Mouse (Mus musculus) adrenal gland, postnatal 10 days (tissue): ENCODE results near the gene Dffa. TPM values are rescaled to one million over a fixed set of nuclear protein-coding genes. Genes with fewer than 3 reads are reported as not detected.
"Not testable (repeated sequence)": the region's sequence is repeated elsewhere in the genome, so short reads cannot be mapped to it uniquely, and the experiment has no call there.

ENCODE experiments used
- DNase-seq: peaks from one replicate; pipeline ENCODE4 v3.0.0; 2021; ENCODE audit warnings: mixed read lengths
- total RNA-seq, 2 experiments: library from RNA; stranded (reverse); gene quantifications; 2 replicates each; pipeline ENCODE4 v1.2.3; 2021

Gene Dffa
- total RNA-seq, 2 experiments from 2014 or later = 21.0 to 23.9 TPM

DNA sequence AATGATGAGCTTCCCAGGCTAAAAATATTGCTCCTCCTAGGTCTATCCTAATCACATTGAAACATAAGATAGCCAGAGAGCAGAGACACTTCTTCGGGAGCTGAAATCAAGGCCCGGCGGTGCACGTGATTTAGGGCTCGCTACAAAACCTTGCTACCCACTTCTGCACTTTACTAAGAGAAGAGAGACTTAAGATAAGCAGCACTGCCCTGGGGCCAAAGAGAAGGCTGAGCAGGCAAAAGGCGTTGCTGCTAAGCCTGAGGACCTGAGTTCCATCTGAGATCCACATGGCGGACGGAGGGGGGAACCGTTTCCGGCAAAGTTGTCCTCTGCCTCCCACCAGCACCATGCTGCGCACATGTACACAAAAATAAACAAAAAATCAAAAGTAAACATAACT, 5.4 kb upstream of the Dffa start:
- DNase-seq = peak; percentile 29

DNA sequence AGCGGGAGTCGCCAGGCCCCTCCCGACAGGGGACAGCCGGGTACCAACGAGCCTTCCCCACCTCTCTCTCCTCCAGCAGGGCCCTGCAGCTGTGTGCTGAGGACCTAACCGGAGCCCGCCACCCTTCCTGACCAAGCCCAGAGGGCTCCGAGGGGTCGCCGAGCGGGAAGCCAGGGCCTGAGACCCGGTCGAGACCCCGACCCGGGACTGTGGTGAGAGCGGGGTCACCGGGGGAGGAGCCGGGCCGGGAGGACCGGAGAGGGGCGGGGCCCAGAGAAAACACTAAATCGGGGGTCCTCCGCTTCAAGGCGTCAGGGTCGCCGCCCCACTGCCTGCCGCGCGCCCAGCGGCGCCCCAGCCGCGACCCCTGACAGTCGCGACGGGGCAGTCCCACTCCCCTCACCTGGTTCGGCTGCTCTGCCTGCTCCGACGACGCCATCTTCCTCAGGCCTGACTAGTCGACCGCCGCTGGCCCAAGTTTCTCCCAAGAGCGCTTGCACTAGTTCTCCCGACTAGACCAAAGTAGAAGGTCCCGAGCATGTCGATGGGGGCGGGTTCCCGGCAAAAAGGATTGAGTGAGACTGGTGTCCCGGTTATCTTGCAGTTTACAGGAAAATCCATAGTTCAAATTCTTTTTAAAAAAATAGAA, 4.5 kb upstream of the Dffa start, which contains the start of gene Pex14:
TSS of gene Pex14 (minus strand) at position 508 of the 649 bp plus-strand sequence.
- peak; percentile 93 for DNase-seq

DNA sequence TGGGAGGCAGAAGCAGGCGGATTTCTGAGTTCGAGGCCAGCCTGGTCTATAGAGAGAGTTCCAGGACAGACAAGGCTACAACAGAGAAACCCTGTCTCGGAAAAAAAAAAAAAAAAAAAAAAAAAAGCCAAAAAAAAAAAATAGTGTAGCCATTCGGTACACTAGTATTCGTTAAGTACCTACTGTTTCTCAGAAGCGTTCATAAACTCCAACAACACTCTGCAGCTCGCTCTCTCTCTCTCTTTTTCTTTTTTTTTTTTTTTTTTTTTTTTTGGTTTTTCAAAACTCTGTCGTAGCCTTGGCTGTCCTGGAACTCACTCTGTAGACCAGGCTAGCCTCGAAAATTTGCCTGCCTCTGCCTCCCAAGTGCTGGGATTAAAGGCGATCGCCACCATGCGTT, 3.5 kb upstream of the Dffa start:
- DNase-seq = not testable (repeated sequence)

DNA sequence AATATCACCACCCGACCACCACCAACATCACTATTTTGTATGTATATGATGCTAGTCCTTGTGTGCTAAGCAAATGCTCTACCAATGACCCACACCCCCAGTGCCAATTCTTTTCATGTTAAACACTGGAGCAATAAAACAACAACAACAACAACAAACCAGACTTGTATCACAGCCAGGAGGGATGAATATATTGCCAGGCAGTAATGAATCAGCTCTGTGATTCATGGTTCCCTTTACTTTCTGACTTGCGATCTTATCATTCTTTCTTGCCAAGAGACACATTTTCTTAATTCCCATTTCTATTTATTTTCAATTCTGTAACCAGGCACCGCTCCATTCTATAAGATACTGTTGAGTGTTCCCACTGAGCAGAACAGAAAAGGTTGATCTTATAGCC, 2.5 kb upstream of the Dffa start:
- no peak for DNase-seq

DNA sequence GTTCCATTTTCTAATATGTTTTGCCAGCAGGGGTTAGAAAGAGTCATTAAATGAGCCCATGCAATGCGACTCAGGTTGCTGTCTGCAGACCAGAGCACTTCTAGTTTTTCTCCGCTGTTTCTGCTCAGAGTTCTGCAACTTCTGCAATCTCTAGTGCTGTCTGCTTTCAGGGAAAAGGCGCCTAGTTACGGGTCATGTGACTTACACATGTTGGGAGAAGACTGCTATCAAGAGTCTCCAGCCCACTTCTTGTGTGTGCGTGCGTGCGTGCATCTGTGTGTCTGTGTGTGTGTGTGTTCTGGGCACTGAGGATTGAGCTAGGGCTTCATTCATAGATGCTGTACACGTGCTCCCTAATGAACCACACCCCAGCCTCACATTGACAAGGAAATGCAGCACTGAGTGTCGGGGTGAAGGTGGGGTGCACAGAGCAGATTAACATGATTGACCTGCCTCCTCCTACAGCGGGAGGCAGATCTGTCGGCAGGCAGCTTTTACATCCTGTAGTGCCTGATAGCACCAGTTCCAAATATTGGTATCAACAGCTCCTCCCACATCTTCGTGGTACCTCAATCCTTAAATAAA, 16.1 kb downstream of the Dffa start:
- not testable (repeated sequence) for DNase-seq

DNA sequence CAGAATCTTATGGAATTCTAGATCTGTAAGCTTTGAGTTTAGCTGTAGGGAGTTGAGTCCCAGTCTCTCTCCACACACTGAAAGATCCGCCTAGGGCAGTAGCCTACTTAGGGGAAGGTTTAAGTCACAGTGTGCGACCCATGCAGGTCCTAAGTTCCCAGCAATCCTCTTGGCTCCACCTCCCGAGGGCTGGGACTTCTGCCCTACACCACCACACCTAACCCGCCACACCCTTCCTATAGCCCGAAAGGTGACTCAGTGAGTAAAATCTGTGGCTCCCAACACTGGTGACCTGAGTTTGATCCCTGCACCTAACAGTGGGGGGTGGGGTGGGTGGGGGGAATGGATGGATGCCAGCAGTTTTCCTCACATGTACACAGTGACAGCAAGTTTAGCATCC, 19.5 kb downstream of the Dffa start:
- DNase-seq = no peak

DNA sequence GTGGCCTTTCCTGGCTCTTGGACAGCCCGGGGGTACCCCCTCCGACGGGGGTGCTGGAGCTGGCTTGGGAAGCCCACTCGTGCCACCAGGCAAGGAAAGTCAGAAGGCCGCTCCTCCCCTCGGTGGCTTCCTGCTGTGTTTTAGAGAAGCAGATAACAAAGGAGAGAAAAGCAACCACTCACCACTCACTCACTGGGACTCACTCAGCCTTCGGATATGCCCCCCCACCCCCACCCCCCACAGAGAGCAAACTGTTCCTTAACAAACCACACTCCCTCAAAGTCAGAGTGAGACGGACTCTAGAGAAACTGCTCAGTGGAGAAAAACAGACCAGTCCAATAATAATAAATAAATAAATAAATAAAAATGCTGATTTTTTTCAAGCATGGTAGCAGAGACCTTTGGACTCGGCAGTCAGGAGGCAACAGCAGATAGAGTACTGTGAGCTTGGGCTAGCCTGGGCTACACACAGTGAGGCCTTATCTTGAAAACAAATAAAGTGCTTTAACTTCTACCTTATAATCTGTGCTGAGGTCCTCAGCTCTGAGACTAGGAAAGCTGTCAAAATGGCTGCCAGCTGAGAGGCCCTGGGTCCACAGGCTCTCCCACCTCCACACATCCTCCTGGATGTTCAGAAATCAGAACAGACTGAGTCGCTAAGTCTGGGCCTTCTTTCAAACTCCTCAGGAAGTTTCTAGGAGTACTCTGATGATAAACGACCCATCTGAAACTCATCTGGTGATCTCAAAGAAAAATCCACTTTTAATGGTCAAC, 21.6 kb downstream of the Dffa start:
- DNase-seq = no peak

DNA sequence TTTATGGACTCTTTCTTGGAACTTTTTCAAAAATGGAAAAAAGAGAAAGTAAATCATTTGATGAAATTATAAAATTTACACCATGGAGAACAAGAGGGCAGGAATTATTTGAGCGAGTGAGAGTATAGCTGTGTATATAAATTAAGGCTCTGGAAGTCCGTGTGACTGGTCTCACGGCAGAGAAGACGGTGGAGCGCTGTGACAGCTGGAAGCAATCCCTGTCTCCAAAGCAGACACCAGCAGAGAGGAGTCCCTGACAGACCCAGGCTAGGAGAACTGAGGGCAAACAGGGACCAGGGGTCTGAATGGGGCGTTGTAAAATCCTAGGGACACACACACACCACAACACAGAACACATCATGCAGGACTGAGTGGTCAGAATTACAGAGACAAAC, 22.2 kb downstream of the Dffa start:
- DNase-seq = no peak

DNA sequence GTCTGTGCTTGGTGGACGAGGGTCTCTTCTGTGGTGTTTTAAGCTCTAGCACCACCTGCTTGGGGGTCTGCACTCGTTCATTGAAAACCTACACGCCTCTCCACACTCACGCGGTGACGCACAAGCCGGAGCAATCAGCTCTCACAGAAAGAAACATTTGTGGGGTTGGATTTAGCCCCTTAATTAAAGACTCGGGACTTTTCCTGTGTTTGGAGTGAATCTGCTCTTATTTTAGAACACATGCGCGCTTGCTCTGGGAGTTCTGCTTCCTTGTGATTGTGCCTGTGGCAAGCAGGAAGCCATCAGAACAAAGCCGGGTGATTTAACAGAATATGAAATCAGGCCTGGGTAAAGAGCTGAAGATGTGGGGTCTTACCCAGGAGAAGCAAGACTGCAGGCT, 22.7 kb downstream of the Dffa start, which contains the start of gene Cort:
TSS of gene Cort (minus strand) at position 101 of the 400 bp plus-strand sequence.
- DNase-seq = no peak

DNA sequence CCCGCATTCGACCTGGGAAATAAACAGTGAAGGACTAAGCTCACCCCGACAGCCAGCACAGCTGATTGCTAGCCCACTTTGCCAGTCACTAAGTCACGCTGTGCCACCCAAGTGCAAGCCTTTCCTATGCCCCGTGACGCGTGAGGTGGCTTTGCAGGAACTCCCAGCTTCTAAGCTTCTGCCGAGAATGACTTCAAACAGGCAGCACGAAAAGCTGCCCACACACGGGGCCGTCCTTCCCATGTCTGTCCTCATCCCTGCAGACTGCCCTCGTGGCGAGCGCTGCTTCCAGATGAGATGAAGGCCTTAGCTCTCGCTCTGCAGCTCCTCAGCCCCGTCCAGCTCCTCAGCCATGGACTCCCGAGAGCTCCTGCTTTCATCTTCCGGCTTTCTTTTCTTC, 24.5 kb downstream of the Dffa start:
- no peak for DNase-seq

DNA sequence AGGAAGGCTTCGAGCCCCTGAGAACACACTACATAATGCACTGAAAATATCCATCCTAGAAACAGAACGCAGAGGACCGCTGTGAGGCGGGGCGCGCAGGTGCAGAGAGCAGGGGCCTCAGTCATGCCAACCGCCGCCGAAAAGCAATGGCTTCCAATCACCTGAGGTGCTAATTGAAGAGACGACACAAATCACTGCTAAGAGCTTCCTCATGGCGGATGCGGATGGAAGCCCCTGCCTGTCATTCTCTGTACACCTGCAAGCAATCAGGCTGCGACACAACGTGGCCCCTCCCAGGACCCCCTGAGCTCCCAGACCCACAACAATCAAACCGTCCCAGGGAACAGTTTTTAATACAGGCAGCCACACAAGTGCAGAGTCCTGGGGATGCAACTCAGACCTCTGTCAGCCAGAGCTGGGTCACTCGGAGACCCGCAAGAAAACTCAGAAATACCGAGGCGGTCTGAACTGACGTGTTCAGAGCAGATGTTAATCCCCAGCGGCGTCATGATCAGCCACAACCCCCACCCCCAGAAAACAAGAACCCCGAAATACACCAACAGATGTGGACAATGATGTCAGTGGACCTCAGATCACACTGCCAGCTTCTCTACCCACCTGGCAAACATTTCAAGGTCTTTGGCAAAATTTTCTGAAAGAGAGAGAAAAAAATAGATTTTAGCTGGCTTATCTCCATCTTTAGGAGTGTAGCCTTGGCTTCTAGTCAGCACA, 27.2 kb downstream of the Dffa start:
- no peak for DNase-seq

DNA sequence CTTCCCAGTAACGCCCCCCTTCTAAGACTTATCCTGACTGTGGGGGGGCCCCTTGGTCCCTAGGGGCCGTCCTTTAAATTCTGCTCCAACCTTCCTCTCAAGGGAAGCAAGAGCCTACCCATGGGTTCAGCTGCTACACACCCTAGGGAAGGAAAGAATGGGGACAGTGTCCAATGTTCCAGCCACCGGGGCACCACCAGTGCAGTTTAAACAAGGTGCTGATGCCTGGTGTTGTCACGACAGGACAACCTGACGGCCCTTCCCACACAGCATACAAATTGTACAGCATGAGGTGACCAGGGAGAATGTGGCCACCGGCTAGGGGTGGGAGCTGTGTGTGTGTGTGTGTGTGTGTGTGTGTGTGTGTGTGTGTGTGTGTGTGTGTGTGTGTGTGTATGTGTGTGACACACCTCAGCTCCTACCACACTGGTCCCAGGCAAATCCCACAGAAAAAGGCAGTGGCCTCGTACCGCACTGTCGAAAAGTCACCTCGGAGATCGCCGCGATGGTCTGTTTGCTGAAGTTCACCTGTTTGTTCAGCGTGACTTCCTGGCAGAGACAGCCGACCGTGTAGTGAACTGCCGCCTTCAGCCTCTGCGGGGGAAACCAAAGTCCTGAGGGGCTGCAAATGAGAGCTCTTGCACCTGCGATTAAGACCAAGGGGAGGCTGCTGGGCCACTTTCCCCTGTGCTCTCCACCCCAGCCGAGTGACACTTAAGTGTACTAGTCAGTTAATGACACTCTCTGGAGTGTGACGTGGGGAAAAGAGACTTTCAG, 28.0 kb downstream of the Dffa start:
- no peak for DNase-seq

DNA sequence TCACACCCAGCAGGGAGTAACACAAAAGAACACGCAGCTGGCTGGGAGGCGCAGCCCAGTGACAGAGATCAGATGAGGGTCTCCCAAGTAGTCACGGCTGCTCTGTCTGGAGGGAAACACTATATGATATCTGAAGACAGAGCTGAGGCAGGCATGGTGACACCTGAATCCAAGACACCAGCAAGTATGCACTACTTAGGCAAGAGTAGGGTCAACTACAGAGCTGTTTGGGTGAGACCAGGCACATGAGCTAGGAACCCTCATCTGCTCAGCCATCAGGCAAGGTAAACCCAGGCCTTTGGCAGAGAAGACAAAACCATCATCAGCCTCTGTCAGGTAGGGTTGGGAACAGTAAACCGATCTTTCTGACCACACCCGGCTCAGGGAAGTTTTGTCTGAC, 29.4 kb downstream of the Dffa start:
- no peak for DNase-seq

DNA sequence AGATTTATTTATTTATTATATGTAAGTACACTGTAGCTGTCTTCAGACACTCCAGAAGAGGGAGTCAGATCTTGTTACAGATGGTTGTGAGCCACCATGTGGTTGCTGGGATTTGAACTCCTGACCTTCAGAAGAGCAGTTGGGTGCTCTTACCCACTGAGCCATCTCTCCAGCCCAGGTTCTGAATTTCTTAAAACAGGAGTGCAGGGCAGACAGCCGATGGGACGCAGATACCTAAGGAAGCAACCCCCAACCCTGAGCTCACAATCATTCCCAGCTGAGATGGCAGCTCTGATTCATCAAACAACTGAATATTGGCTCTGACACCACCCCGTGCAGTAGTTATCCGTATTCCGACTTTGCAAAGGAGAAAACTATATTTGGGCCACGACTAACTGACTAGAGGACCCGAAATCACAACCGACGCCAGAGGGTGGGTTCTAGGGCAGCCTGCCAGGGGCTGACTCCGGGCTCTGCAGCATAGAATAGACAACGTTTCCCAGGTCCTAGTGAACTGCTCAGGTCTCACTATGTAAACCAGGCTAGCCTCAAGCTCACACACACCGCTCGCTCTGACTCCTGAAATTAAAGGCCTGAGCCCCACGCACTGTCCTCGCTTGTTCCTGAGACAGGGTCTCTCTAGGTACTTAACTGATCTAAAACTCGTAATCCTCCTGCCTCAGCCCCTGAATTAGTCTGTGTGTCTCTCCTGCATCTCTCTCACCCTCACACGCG, 32.3 kb downstream of the Dffa start:
- DNase-seq = no peak

DNA sequence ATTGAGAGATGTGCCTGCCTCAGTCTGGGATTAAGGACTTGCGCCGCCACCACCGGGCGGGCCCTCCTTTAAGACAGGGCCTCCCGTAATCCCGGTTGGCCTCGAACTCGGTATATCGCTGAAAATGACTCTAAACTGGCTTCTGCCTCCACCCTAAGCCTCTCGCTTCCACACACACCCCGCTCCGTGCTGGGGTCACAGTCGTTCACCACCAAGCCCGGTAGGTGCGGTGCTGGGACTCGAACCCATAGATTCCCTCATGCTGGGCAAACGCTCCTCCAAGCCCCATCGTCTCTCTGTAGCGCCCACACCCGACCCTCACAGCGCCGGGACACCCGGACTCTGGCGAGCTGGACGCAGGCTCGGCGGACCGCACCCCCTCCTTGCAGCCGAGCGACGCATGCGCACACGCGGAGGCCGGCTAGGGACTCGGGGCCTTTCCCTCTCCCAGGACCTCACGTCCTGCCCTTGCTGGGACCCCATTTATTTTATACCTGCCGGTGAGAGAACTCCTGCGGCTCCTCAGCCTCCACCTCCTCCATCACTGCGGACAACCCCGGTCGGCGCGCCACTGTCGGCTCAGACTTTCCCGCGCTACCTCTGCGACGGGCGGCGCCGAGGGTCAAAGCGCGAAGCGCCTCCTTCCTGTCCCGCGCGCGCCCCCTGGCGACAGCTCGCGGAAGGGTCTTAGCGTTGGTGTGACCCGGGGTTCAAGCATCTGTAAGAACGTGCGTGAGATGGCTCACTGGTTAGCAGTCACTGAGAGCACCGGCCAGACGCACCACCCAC, 33.2 kb downstream of the Dffa start, which contains the start of gene Cenps:
TSS of gene Cenps (minus strand) at position 648 of the 789 bp plus-strand sequence.
- DNase-seq = peak; percentile 94

DNA sequence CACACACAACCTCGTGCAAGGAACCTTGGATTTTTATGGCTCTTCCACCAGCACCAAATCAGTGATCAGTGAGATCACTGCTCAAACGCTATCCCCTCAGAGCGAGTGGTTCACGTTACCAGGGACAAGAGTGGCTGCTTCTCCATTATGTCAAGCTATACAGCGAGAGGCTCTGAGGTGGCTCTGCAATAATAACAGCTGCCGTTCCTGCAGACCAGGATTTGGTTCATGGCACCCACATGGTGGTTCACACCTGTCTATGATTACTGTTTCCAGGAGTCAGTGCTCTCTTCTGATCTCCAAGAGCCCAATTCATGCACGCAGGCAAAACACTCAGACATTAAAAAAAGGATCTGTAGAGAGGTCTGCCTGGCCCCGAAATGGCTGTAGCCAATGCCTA, 34.6 kb downstream of the Dffa start:
- DNase-seq = no peak

DNA sequence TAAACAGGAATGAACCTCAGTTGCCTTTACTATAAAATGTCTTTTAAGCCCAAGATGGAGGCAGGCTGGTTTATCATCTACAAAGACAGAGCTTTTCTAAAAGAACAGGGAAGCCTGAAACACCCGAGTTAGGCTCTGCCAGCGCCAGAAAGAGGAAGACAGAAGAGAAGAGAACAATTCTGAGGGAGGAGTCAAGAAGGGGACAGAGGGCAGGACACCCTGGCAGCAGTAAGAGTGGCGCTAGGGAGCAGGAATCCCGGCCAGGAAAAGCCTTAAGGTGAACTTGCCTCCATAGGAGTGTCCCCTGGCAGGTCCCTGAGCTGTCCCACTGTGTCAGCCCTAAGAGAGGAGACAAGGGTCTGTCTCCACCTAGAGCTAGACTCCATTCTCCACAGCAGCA, 39.6 kb downstream of the Dffa start:
- DNase-seq = no peak

DNA sequence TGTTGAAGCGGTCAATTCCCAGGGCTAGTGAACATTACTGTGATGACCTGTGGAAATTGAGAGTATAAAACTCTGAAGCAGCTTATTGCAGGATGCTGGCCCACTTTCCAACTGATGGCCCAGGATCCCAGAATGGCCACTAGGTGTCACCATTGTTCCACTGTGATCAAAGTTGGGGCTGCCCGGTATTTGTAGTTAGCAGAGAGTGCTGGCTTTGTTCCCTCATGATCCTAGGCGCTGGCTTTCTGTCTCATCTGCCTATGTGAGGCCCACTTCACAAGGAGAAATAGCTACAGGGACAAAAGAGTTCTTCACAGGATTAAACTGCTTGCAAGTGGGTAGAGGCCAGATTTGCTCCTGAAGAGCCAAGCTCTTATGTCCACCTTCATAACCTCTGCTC, 40.5 kb downstream of the Dffa start:
- DNase-seq = peak; percentile 88

DNA sequence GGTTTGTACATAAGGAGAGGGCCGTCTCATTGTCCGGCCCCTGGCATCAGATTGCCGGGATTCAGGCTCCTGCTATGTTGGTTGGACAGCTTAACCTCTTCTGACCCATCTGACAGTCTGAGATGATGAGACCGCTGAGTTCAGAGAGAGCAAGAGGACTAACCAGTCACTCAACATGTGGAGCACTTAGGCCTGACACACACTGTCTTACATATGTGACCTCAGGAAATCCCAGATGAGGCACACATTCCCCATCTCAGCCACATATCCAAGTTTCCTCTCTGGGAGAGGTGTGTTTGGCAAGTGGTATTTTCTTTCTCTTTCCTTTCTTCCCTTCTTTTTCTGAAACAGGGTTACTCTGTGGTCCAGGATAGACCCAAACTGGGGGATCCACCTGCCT, 41.2 kb downstream of the Dffa start:
- no peak for DNase-seq

DNA sequence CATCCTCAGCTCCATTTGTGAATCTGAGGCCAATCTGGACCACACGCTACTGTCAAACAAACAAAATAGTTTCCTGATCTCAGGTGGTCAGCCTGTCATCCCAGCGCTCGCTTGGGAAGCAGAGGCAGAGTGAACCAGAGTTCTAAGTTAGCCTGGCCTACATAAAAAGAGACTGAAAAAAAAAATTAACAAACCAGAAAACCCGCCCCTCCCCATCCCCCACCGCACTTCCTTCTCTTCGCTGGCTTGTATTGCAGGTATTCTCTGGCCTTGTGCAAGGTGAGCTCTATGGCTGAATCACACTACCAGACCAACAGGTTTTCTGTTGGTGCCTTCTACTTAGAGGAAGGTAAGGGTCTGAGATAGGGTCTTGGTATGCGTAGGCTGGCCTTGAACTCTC, 43.6 kb downstream of the Dffa start:
- DNase-seq = no peak
